Mouse (Mus musculus): ENCODE measurements around the gene Wdr18.

Gene Wdr18

GRCm38 (mm10) chr10:79977324-79977723 is 17.4 kb downstream of the Wdr18 start:
- DNase-seq (ENCODE audit: low spot score in 2 of 2) = no peak

DNA sequence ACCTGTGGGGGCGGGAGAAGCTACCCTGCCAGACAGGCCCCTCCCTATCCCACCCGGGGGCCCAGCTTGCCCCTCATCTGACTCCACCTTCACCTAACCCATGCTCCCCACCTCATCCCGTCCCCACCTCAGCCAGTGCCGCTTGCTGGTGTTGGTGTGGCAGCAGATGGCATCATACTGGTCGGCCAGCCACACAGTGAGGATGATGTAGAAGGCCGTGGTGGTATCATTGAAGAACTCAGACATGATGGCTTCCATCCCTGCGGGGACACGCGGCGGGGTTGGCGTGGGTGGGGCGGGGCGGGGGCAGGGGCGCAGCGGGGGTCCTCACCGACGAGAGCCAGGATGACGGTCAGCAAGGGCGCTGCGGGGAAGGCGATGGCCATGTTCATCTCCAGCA is 18.1 kb downstream of the Wdr18 start:
- DNase-seq (ENCODE audit: low spot score in 2 of 2) = no peak

DNA sequence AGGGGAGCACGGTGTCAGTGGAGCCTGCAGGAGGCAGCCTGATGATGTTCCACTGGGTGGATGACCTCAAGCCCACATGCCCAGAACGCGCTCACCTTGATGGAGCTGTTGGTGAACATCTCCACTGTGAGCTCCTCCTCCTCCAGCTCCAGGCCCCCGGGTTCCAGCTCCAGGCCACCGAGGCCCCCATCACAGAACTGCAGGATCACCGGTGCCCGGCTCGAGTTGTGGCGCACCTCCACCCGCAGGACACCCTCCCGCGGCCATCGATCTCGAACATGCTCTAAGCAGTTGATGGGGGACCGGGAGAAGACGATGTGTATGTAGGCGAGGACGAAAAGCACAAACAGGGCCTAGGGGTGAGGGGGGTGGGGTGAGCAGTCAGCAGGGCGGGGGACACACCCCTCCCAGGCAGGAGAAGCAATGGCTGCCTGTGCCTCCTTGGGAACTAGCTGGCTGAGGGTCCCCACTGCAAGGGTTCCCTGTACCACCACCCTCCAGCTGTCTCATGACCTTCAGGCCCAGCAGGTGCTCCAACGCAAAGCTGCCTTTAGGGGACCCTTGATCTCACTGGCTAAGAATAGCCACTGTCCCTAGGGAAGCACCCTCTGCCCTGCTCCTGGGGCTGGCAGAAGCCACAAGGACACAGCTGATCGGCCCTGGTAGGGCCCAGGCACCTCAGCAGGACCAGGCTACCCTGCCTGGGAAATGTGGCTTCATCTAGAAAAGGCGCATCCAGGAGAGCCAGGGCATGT is 19.6 kb downstream of the Wdr18 start:
- no peak for DNase-seq (ENCODE audit: low spot score in 2 of 2)

DNA sequence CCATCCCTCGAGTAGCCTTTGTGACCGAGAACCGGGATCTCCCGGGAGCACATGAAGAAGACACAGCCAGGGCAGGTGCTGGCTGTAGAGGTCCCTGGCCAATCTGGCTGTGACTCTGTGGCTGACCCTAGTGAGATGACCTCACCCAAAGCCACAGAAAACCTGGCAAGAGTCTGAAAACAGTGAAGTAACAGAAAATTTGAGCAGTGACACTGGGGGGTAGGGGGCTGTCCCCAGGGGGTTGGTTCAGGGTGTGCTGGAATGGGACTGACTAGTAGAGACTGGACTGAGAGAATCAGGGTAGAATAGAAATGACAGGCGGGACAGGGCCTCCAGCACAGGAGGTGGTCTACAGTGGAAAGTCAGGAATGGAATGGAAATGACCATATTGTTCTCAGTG is 23.3 kb downstream of the Wdr18 start:
- DNase-seq (ENCODE audit: low spot score in 2 of 2) = no peak

DNA sequence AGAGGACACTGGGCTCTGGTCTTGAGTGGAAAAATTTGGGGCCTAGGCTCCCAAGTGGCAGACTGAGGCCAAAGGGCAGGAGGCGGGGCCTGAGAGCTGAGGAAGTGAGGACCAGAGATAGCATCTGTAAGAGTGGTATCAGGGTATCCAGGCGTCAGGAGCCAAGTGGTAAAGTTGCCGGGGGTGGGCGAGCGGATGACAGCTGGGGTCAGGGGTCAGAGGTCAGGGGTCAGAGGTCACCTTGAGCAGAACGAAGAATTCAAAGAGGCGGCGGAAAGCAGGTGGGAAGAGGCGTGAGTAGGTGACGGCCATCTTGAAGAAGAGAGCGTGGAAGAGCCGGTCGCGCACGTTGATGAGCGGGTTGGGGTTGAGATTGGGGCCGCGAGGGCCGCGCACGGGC is 23.7 kb downstream of the Wdr18 start:
- DNase-seq (ENCODE audit: low spot score in 2 of 2) = peak; percentile 63 to 72

DNA sequence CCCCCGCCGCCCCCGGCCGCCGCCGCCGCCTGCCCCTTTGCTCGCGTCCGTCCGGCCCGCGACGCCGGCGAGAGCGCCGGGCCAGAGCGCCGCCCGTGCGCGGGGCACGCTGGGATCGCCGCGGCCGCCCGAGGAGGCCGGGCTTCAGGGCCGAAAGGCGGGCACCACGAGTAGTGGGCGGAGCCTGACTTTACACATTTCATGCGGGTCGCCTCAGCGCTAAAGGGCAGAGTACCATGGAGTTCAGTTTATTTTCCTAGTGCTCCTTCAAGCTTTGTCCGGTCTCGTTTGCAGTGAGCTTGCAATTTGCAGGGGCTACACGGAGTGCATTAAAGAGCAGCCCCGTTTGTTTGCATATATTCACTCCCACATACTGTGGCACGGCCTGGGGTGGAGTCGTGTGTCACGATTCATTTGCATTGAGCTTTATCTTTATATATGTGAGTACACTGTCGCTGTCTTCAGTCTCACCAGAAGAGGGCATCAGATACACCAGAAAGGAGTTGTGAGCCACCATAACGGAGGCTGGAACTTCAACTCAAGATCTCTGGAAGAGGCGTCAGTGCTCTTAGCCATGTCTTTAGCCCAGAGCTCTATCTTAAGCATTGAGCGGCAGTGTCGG is 24.4 kb downstream of the Wdr18 start, which contains the start of gene Tmem259:
Gene Tmem259 (minus strand): TSS at position 136 of the 622 bp plus-strand sequence.
- DNase-seq (ENCODE audit: low spot score in 2 of 2) = peak; percentile 83 to 85

GRCm38 (mm10) chr10:79984871-79985270 is 24.9 kb downstream of the Wdr18 start:
- DNase-seq (ENCODE audit: low spot score in 2 of 2) = peak; percentile 92 to 96

DNA sequence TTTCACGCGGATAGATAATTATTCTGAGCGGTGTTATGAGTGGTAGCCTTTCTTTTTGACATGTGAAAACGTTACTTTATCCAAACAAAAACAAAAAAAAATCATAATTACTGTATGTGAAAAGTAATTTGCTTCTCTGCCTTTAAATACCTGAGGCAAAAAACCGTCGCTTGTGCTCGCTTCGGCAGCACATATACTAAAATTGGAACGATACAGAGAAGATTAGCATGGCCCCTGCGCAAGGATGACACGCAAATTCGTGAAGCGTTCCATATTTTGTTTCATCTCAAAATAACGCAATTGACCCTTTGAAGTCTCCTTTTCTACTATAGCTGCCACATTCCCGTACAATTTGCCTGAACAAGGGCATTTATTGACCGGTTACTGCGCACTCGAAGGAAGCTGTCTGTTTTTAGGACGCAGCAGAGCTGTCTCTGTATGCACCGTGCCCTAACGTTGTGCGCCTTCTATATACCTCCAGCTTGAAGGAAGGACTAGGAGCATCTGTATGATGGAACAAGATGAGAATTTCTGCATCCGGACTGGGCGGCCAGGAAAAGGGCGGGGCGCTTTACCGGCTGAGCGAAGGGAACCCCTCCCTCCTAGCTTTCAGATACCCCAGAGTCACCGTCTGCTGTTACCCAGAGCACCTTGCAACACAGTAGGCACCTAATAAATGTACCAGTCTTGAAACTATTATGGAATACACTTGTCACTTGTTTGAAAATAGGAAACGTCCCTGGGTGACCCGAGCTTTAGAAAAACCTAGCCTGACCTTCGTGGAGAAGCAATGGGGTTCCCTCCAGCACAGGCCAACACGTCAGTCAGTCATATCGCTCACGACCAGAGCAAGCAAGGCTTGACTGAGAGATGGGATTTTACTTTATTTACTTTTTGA is 25.6 kb downstream of the Wdr18 start:
- DNase-seq (ENCODE audit: low spot score in 2 of 2) = peak; percentile 70 to 74

GRCm38 (mm10) chr10:79986232-79986878 is 26.4 kb downstream of the Wdr18 start:
- no peak for DNase-seq (ENCODE audit: low spot score in 2 of 2)

DNA sequence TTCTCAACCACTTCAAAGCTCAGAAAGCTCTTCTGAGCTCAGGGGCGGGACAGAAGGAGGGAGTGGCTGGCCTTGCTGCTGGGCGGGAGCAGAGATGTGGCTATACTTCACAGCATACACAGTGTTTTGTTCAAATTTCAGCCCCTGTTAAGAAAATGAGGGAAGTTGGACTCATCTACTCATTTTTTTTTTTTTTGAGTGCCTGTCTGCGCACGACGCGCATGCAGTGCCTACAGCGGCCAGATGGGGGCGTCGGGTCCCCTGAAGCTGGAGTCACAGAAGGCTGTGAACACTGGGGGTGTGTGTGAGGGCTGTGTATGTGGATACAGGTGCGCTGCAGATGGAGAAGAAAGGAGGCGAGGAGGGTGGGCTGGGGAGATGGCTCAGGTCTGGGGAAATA is 27.0 kb downstream of the Wdr18 start:
- DNase-seq (ENCODE audit: low spot score in 2 of 2) = peak; percentile 86 to 94

DNA sequence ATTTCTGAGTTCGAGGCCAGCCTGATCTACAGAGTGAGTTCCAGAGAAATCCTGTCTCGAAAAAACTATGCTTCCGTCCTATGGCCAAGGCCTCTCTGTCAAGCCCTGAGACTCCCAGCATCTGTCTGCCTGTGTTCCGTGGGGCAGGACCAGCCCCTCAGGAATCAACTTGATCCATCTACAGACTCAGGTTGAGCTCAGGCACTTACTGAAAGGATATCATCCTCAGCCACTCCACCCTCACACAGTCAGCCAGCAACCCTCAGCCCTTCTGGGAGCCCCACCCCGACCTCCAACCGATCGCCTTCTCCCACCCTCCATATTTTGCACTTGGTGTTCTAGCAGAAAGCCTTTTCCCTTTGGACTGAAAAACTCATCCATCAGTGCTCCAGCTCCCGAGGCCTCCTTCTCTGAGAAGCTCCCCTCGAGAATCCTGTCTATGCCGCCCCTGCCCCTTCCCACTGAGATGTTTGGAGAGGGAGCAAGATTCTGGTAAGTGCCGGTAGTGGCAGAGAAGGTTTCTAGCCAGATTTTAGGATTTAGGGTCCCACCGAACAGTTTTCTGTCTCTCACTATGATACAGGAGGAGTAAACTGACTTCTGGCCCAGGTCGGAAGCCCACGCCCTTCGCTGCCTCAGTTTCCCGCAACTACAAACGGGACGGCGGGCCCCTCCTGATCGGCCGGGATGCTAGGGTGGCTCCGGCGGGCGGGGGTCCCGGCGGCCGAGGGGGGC is 28.0 kb downstream of the Wdr18 start:
- no peak for DNase-seq (ENCODE audit: low spot score in 2 of 2)

DNA sequence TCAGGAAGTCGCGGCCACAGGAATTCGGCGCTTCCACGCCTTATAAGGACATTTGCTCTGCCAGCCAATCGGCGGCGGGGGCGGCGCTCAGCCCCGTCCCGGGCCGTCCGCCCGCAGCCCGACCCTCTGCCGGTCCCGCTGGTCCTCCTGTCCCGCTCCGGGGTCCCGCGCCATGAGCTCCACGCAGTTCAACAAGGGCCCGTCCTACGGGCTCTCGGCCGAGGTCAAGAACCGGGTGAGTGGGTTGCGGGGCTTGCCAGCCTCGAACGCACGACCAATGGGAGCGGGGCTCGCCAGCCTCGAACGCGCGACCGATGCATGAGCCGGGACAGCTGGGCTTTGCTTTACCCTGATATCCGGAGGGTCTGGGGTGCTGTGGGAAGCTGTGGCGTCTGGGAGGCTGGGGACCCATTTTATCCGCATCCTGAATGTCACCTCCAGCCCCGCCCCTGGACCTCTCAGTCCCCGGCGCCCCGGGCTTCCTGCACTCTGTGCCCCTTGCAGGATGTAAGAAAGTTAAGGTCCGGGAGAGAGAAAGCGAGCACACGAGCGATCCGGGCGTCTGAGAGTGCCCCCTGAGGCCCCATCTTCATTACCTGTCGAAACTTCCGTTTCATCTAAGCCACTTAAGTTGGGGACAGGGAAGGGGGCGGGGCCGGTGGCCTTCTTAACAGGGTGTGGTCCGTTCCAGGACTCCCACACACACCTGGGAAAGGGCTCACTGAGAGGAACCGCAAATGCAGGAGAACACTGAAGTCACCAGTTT is 28.7 kb downstream of the Wdr18 start, which contains the start of gene Cnn2:
Gene Cnn2 (plus strand): TSS at position 79 of the 766 bp plus-strand sequence.
- peak; percentile 43 to 60 for DNase-seq (ENCODE audit: low spot score in 2 of 2)

DNA sequence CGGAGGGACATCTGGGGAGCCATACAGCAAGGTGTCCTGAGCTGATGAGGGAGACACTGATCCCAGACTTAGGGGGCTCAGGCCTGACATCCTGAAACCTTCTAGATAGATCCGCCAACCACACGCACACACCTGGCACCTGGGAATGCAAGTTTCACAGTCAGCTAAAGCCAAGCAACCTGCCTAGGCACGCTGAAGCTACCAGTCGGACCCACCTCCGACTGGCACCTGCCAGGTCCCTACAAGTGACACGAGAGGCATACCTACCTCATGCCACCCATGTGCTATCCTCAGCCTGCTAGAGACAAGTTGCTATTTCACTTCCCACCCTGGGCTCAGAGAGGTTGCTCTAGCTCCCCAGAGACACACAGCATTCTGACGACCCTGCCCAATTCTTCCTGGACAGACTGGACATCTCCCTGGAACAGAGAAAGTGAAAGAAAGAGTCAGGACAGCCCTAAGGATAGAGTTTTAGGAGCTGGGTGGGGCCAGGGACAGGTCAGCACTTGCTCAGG is 29.4 kb downstream of the Wdr18 start:
- no peak for DNase-seq (ENCODE audit: low spot score in 2 of 2)

GRCm38 (mm10) chr10:79989870-79990269 is 29.9 kb downstream of the Wdr18 start:
- DNase-seq (ENCODE audit: low spot score in 2 of 2) = no peak

DNA sequence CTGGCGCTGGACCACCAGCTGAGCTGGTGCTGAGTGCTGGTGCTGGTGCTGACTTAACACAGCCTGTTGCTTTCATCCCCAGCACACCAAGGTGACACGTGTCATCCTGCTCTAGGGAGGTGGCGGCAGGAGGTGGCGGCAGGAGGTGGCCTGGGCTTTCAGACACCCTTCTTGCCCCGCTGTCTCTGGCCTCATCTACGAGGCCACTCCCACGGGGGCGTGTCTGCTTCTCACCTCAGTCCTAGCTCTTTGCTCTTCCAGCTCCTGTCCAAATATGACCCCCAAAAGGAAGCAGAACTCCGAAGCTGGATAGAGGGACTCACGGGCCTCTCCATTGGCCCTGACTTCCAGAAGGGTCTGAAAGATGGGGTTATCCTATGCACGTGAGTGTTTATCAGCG is 31.1 kb downstream of the Wdr18 start:
- DNase-seq (ENCODE audit: low spot score in 2 of 2) = no peak

DNA sequence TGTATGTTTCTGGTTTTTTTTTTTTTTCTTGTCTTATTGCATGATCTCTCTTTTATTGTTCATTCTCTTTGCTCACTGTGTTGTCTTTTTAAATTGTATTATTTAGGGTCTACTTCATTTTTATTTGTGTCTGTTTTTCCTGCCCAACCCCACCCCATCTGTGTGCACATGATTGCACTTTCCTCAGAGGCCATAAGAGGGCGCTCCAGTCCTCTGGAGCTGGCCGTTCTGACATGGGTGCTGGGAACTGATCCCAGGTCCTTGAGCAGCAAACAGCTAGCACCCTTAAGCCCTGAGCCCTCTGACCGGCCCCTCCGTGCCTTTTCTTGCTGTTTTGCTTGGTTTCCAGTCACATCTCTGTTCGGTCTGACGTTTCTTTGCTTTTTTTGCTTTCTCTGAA is 31.6 kb downstream of the Wdr18 start:
- DNase-seq (ENCODE audit: low spot score in 2 of 2) = no peak

DNA sequence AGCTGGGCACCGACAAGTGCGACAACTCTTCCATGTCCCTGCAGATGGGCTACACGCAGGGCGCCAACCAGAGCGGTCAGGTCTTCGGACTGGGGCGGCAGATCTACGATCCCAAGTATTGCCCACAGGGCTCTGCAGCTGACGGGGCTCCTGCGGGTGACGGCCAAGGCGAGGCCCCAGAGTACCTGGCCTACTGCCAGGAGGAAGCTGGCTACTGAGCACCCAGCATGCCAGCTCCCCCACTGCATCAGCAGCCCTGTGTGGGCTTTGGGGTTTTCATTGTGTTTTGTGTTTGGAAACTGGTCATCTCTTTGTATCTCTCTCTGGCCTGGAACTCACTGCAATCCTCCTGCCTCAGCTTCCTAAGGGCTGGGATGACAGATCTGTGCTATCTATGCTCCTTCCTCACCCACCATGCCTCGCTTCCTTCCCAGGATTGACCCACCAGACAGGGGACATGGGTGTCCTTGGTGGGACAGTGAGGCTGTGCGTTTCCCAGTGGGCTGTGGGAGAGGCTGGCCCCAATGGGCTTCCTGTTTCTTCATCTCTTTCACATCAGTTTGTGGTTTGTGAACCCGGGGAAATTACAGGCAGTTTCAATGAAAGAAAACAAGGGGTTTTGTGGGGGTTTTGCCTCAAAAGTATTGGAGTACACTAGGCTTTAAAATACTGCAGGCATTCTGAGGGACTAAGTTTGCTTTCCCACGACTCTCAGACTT is 34.6 kb downstream of the Wdr18 start:
- no peak for DNase-seq (ENCODE audit: low spot score in 2 of 2)

DNA sequence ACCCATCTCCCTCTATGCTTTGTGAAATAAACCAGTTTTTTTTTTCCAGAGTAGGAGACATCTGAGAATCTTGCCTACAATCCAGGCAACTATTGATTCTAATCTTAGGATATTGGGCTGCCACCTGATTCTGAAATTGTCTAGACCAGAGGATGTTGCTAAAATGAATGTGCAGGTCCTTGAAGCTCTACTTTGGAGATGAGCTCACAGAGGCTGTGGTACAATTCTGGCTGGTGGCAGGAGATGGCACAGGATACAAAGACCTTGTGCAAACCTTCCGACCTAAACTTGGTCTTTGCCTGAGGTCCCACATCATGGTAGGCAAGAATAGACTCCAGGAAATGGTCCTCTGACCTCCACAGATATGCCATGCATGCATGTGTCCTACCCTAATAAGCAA is 35.7 kb downstream of the Wdr18 start:
- DNase-seq (ENCODE audit: low spot score in 2 of 2) = no peak

DNA sequence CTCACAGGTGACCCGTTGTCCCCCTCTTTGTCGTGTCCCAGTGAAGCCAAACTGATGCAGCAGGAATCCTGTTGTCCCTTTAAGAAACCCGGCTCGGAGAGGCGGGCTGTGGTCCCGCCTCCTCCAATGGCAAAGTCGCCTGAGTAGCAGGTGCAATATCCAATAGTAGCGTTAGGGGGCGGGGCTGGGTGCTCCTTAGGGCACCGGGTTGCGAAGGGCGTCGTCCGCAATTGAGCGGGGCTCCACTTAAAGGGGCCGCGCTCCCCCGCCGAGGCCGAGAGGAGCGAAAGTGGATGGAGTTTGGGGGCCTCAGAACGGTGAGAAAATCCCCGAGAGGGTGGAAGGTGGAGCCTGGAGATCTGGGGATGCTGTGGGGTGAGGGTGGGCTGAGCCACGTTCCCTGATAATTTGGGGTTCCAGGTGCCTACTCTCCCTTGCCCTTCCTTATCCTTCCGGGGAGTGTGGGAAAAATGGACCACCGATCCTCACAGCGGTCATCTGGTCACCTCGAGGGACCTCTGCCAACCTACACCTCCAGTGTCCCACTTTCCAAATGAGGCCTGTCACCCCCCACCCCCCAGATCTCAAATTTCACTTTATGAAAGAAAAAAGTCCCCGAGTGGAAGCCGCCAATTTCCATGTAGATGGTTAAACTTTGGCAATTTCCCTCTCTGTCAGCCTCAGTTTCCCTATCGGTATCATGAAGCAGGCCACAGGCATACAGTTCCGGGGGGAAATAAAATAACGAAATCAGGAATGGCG is 36.5 kb downstream of the Wdr18 start, which contains the start of gene Abca7:
Gene Abca7 (plus strand): TSS at position 223 of the 762 bp plus-strand sequence.
- peak; percentile 95 to 99 for DNase-seq (ENCODE audit: low spot score in 2 of 2)
